Mouse (Mus musculus) adrenal gland, adult 2 months (tissue): ENCODE data around the gene Fam241b. TPM values are rescaled to one million over a fixed set of nuclear protein-coding genes. Genes with fewer than 3 reads are reported as not detected.

Experiments used
- DNase-seq: peaks from one replicate; pipeline ENCODE4 v3.0.0; 2021
- long read RNA-seq: library from polyadenylated mRNA; stranded (forward); transcript quantifications from one replicate; pipeline ENCODE4 v2.0.0, GENCODE M21; 2021
- polyA plus RNA-seq: library from polyadenylated mRNA; depleted of rRNA; stranded (reverse); fragments of >200 nt; gene quantifications from 2 replicates; pipeline ENCODE4 v1.2.3, GENCODE M21; 2012; rRNA removed
- total RNA-seq, 2 experiments: library from RNA; stranded (reverse); gene quantifications; 2 replicates each; pipeline ENCODE4 v1.2.3; 2021

Fam241b gene
- total RNA-seq, result 1 to 10 TPM; 4.1 to 5.6 TPM
- polyA plus RNA-seq, result 5.6 and 7.4 TPM in 2 replicates
- long read RNA-seq, transcript Fam241b-204 (4 exons, 1,769 nt), result major isoform, 9 of 10 reads
- long read RNA-seq, partial matches to known transcripts, result 0 of 10 reads
- long read RNA-seq, other reads (novel, unspliced or antisense), result 1 of 10 reads

GRCm38 (mm10) chr10:62143820-62144219 lies at the start of gene Fam241b:
Fam241b (minus strand) TSS chr10:62143920.
- DNase-seq, result no peak

- DNase-seq, result peak; percentile 93
These were observed 49.0 kb upstream of the Fam241b start for GRCm38 (mm10) chr10:62192701-62193157.

DNA sequence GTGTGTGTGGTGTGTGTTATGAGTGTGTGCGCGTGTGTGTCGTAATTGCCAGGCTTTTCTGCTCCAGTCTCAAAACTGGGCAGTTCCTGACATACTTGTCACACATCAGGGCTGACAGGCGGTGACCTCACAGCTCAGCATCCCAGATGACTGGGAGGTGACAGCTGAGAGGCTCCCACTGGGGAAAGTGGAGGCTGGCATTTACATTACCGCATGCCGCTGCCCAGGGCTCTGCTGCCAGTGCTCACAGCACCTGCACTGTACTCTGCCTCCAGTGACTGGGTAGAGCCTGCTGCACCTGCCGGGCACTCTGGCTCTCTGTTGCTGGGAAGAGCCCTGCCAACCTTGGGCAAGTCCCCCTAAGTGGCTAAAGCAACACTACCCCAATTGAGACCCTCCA lies 47.1 kb upstream of the Fam241b start:
- DNase-seq, result no peak

- DNase-seq, result no peak
These were observed 46.2 kb upstream of the Fam241b start for GRCm38 (mm10) chr10:62189910-62190309.

DNA sequence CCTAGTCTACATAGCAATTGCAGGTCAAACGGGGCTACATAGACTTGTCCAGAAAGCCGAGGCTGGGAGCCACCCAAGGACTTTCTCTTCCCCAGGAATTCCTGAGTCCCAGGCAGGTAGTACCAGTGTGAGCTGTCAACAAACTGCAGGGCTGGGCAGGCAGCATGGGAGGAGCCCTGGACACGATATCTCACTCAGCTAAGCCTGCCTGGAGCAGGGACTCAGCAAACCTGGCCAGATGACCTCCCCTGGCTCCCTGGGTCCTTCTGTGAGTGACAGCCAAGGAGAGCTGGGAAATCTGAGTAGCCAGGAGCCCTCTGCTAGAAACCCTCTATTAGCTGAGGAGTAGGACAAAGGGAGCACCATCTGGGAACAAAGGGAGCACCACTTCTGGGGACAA lies 45.6 kb upstream of the Fam241b start:
- no peak for DNase-seq

DNA sequence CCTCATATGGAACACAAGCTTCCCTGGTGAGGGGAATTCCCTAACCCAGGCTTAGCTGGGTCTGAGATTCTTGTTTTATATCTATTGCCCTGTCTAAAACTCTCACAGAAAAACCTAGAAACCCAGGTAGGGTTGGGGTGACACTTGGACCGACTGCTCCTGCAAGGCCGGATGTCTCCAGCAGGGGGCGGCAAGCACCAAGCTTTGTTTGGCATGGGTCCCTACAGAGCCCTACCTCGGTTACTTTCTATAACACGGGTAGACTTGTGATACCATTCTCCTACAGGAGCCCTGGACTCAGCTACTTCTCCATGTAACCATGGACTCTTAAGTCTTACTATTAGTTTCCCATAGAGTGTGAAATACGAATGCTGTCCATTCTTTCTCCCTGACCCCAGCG lies 43.2 kb upstream of the Fam241b start:
- DNase-seq, result peak; percentile 84

- DNase-seq, result peak; percentile 92
These were observed 39.3 kb upstream of the Fam241b start for GRCm38 (mm10) chr10:62183053-62183452.

DNA sequence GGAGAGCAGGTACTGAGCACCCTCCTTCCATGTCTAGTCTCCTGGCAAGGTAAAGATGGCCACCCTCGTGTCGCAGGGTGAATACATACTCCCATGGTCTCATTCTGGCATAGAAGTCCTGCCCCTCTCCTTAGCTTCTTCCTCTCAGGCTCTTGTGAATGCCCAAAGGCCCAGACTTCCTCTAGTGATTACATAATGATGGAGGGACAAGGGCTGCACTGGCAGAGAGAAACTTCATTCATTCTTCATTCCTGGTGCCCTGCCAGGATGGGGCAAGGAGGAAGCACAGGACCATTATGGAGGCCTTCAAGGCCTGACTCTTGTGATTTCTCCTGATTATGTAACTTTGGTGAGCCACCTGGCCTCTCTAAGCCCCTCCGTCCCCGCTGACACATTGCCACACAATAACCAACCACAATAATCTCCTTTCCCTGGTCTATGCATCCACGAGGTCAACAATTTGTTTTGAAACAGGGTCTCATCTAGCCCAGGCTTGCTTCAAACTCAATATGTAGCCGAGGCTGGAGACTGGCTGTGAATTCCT lies 38.8 kb upstream of the Fam241b start:
- no peak for DNase-seq

GRCm38 (mm10) chr10:62181701-62182100 lies 38.0 kb upstream of the Fam241b start:
- no peak for DNase-seq

DNA sequence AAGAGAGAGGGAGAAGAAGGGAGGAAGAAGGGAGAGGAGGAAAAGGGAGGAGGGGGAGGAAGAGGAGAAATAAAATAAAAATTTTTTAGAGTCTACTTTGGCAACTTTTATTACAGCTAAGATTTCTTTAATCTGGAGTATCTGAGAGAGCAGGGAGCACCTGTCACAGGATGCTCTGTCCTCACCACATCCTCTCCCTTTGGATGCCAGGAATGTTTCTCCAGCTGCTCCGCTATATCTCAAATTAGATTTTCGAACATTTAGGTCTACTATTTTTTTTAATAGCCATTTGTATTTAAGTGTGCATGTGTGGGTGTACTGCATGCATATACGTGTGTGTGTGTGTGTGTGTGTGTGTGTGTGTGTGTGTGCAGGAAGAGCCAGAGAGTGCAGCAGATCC lies 36.2 kb upstream of the Fam241b start:
- DNase-seq, result no peak

GRCm38 (mm10) chr10:62174533-62175313 lies 31.0 kb upstream of the Fam241b start:
- DNase-seq, result no peak

DNA sequence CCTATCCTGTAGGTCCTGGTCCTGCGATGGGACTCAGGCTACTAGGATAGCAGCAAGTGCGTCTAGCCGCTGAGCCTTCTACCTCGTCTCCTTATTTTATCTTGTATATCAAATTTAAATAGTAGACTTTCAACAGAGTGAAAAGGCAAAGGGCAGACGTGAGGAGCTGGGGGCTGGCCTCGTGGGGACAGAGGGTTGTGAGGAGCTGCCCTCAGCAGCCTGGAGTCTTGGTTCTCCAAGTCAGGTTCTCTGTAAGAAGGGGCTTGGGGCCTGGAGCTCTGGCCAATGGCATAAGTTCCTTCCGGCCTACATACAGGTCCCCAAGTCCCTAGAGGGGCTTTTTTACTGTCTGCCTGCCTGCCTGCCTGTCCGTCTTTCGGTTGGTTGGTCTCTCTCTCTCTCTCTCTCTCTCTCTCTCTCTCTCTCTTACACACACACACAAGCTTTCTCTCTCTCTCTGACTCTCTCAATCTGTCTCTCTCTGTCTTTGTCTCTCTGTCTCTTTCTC lies 30.3 kb upstream of the Fam241b start:
- DNase-seq, result no peak

- no peak for DNase-seq
These were observed 29.3 kb upstream of the Fam241b start for GRCm38 (mm10) chr10:62172841-62173553.

GRCm38 (mm10) chr10:62162410-62162809 lies 18.7 kb upstream of the Fam241b start:
- DNase-seq, result peak; percentile 6

GRCm38 (mm10) chr10:62149929-62150328 lies 6.2 kb upstream of the Fam241b start:
- DNase-seq, result no peak

DNA sequence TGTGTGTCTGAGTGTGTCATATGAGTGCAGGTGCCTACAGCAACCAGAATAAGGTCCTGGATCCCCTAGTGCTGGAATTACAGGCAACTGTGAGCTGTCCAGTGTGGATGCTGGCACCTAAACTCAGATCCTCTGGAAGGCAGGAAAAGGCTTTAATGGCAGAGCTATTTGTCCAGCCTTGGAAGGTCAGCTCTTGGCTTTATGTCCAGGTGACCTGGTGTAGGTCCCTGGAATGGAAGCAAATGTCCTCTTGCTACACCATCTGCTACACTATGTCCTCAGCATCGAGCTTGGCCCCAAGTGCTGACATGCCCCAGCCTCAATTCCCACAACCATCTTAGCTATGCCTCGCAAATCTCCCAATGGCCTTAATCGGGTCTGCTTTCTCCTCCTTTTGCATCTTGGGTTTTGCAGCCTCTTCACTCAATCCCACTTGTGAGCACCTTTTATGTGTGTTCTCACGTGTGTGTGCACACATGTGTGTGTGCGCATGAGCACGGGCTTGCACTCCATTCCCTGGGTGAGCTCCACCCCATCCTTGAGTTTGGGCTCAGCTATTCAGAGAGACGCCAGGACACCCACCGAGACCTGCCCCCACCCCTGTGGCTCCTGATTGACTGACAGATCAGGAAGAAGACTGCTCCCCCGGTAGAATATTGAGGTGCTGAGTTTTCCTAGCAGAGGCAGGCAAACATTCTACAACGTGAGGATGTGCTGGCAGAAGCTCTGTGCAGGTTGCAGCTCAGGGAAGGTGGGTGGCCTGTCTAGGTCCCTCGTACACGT lies 3.9 kb upstream of the Fam241b start:
- no peak for DNase-seq

- DNase-seq, result no peak
These were observed 2.2 kb upstream of the Fam241b start for GRCm38 (mm10) chr10:62145957-62146356.

DNA sequence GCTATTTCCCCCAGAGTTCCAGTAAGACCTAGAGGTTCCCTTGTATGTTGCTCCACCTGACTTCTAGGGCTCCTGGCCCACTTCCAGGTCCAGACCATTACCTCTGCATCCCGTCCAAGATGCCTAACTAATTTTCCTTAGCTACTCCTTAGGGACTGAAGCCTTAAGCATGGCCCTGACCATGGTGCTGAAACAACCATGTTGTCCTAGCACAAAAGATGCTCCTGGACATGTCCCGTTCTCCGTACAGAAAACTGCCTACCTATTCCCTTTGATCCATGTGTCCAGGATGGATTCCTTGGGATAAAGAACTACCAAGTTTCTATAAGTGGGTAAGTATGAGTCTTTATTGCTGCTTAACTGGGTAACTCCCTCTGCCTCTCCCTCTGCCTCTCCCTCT lies 5.7 kb downstream of the Fam241b start:
- DNase-seq, result no peak

- no peak for DNase-seq
These were observed 6.6 kb downstream of the Fam241b start for GRCm38 (mm10) chr10:62137150-62137549.

GRCm38 (mm10) chr10:62135696-62136470 lies 7.8 kb downstream of the Fam241b start:
- DNase-seq, result no peak
